Mouse (Mus musculus) CH12.LX (cell line): ENCODE data around the gene Arpp19. TPM values are rescaled to one million over a fixed set of nuclear protein-coding genes. Genes with fewer than 3 reads are reported as not detected.

ENCODE experiments used
- DNase-seq: peaks from one replicate; pipeline ENCODE4 v3.0.0-alpha.2; 2013; ENCODE audit errors: extremely low read depth
- H3K27ac ChIP-seq: 2 replicates; pipeline ENCODE4 v1.5.1; 2012; ENCODE audit warnings: low read depth, mild to moderate bottlenecking, control low read depth, moderate library complexity; ENCODE audit not compliant: insufficient read depth
- H3K27me3 ChIP-seq: replicated peaks from 2 replicates; pipeline ENCODE3; 2012; ENCODE audit warnings: inconsistent platforms
- H3K36me3 ChIP-seq, 2 experiments: replicated peaks in 1 of 2; 2 replicates each; pipeline versions ENCODE3 to v1.6.1; 2012; ENCODE audit warnings: inconsistent platforms in 1 of 2, low read length in 1 of 2, mild to moderate bottlenecking in 1 of 2, mixed read lengths in 1 of 2, moderate library complexity in 1 of 2; ENCODE audit not compliant: control insufficient read depth in 1 of 2, insufficient read depth in 1 of 2
- H3K4me1 ChIP-seq, 2 experiments: 2 replicates each; pipeline ENCODE4 v1.6.1; 2012; ENCODE audit warnings: inconsistent platforms in 1 of 2, moderate library complexity in 1 of 2; ENCODE audit not compliant: insufficient read depth in 2 of 2, control insufficient read depth in 1 of 2
- H3K4me2 ChIP-seq: 2 replicates; pipeline ENCODE4 v1.6.1; 2012; ENCODE audit warnings: low read depth, mild to moderate bottlenecking, control low read depth; ENCODE audit not compliant: poor library complexity, insufficient read depth, severe bottlenecking
- H3K4me3 ChIP-seq, 3 experiments: fragments of 150-350 bp in 1 of 3; sonication (generic) in 1 of 3; replicated peaks in 1 of 3; 2 replicates each; pipeline versions ENCODE3 to v1.5.1; 2011 to 2012; ENCODE audit warnings: low read depth in 2 of 3, low read length in 2 of 3, mild to moderate bottlenecking in 2 of 3, moderate library complexity in 2 of 3, control low read depth in 1 of 3, improper control_type of control experiment in 1 of 3, inconsistent platforms in 1 of 3, mixed read lengths in 1 of 3; ENCODE audit not compliant: poor library complexity in 1 of 3
- H3K79me2 ChIP-seq: replicated peaks from 2 replicates; pipeline ENCODE4 v1.6.1; 2012; ENCODE audit warnings: mild to moderate bottlenecking, moderate library complexity; ENCODE audit not compliant: control insufficient read depth, poor library complexity, insufficient read depth, severe bottlenecking; ENCODE audit errors: extremely low read depth
- H3K9ac ChIP-seq: 2 replicates; pipeline ENCODE4 v1.6.1; 2012; ENCODE audit warnings: low read depth, mild to moderate bottlenecking, control low read depth, moderate library complexity; ENCODE audit not compliant: insufficient read depth
- H3K9me3 ChIP-seq: replicated peaks from 2 replicates; pipeline ENCODE3; 2012; ENCODE audit warnings: low read length, inconsistent platforms, mixed read lengths
- CTCF ChIP-seq, 2 experiments: IDR thresholded peaks in 1 of 2; conservative IDR thresholded peaks in 1 of 2; 2 replicates each; pipeline ENCODE4 v1.5.1; 2011 to 2012; ENCODE audit warnings: low read depth in 2 of 2, low read length in 2 of 2, improper control_type of control experiment in 1 of 2, inconsistent platforms in 1 of 2, mild to moderate bottlenecking in 1 of 2, moderate library complexity in 1 of 2
- EP300 ChIP-seq: IDR thresholded peaks from 2 replicates; pipeline ENCODE4 v1.6.1; 2011; ENCODE audit warnings: low read length, improper control_type of control experiment
- ETS1 ChIP-seq: conservative IDR thresholded peaks from 2 replicates; pipeline ENCODE4 v1.6.1; 2012; ENCODE audit warnings: low read depth, mild to moderate bottlenecking, inconsistent platforms, low read length, improper control_type of control experiment, moderate library complexity
- GABPA ChIP-seq: IDR thresholded peaks from 2 replicates; pipeline ENCODE4 v1.6.1; 2012; ENCODE audit warnings: low read depth, low read length, improper control_type of control experiment, inconsistent platforms; ENCODE audit not compliant: insufficient replicate concordance
- HCFC1 ChIP-seq: IDR thresholded peaks from 2 replicates; pipeline ENCODE4 v1.6.1; 2012; ENCODE audit warnings: low read depth, mild to moderate bottlenecking, inconsistent platforms, low read length, improper control_type of control experiment
- MYC ChIP-seq: IDR thresholded peaks from 2 replicates; pipeline ENCODE4 v1.6.1; 2011; ENCODE audit warnings: low read depth, mild to moderate bottlenecking, improper control_type of control experiment, low read length
- NRF1 ChIP-seq: IDR thresholded peaks from 2 replicates; pipeline ENCODE4 v1.6.1; 2014; ENCODE audit warnings: low read depth, mild to moderate bottlenecking, inconsistent platforms, low read length, improper control_type of control experiment, moderate library complexity
- POLR2A ChIP-seq: IDR thresholded peaks from 2 replicates; pipeline ENCODE4 v1.6.1; 2011; ENCODE audit warnings: low read depth, mild to moderate bottlenecking, improper control_type of control experiment, low read length
- POLR2AphosphoS2 ChIP-seq: IDR thresholded peaks from 2 replicates; pipeline ENCODE4 v1.6.1; 2011; ENCODE audit warnings: low read depth, low read length, improper control_type of control experiment
- RAD21 ChIP-seq: IDR thresholded peaks from 2 replicates; pipeline ENCODE4 v1.6.1; 2011; ENCODE audit warnings: low read depth, mild to moderate bottlenecking, low read length, improper control_type of control experiment, moderate library complexity
- RCOR1 ChIP-seq: conservative IDR thresholded peaks from 2 replicates; pipeline ENCODE4 v1.6.1; 2012; ENCODE audit warnings: low read depth, mild to moderate bottlenecking, inconsistent platforms, low read length, improper control_type of control experiment
- SIN3A ChIP-seq: IDR thresholded peaks from 2 replicates; pipeline ENCODE4 v1.6.1; 2012; ENCODE audit warnings: low read length, improper control_type of control experiment, inconsistent platforms
- TBP ChIP-seq: conservative IDR thresholded peaks from 2 replicates; pipeline ENCODE4 v1.6.1; 2011; ENCODE audit warnings: low read depth, low read length, improper control_type of control experiment
- TCF12 ChIP-seq: IDR thresholded peaks from 2 replicates; pipeline ENCODE4 v1.6.1; 2014; ENCODE audit warnings: low read depth, mild to moderate bottlenecking, inconsistent platforms, low read length, improper control_type of control experiment
- UBTF ChIP-seq: IDR thresholded peaks from 2 replicates; pipeline ENCODE4 v1.6.1; 2012; ENCODE audit warnings: low read depth, mild to moderate bottlenecking, inconsistent platforms, low read length, improper control_type of control experiment, moderate library complexity
- USF2 ChIP-seq: conservative IDR thresholded peaks from 2 replicates; pipeline ENCODE4 v1.6.1; 2011; ENCODE audit warnings: low read depth, low read length, improper control_type of control experiment
- ZC3H11A ChIP-seq: IDR thresholded peaks from 2 replicates; pipeline ENCODE4 v1.6.1; 2012; ENCODE audit warnings: low read depth, mild to moderate bottlenecking, inconsistent platforms, low read length, improper control_type of control experiment
- ZMIZ1 ChIP-seq: IDR thresholded peaks from 2 replicates; pipeline ENCODE4 v1.6.1; 2012; ENCODE audit warnings: low read depth, mild to moderate bottlenecking, inconsistent platforms, low read length, improper control_type of control experiment
- ZNF384 ChIP-seq: IDR thresholded peaks from 2 replicates; pipeline ENCODE4 v1.6.1; 2012; ENCODE audit warnings: low read depth, low read length, improper control_type of control experiment, inconsistent platforms
- dilution Hi-C: fragments of 300-500 bp; cut with MboI; formaldehyde crosslinking; loops from 2 replicates; pipeline ENCODE4 v1.14.3; 2020; ENCODE audit warnings: low sequenced_read_pairs; ENCODE audit not compliant: extremely low pct_unique_long_range_greater_than_20kb, extremely low pct_ligation_motif_present
- in situ Hi-C: fragments of 300-500 bp; cut with MboI; formaldehyde crosslinking; loops from 3 replicates; pipeline ENCODE4 v1.14.3; 2019; ENCODE audit warnings: low sequenced_read_pairs, low pct_ligation_motif_present, low pct_unique_long_range_greater_than_20kb, mixed read lengths
- polyA plus RNA-seq: library from polyadenylated mRNA; unstranded; fragments of >175 nt; gene quantifications from 2 replicates; pipeline ENCODE4 v1.2.1, GENCODE M21; 2012; ENCODE audit warnings: low read depth; ENCODE audit not compliant: insufficient read length
- total RNA-seq, 2 experiments: library from RNA; depleted of rRNA; stranded (reverse); fragments of 300-350 nt in 1 of 2; fragments of >200 nt in 1 of 2; gene quantifications; 2 replicates each; pipeline ENCODE4 v1.2.3; 2012 to 2014

The Arpp19 gene
- total and polyA plus RNA-seq, 3 experiments: 194 to 479 (median 244) TPM

GRCm38 (mm10) chr9:75047079-75047478 lies 9.7 kb downstream of the Arpp19 start:
- DNase-seq: no peak
- TF ChIP-seq TBP: no peak
- no peak for TF ChIP-seq EP300
- no peak for TF ChIP-seq HCFC1
- TF ChIP-seq SIN3A: no peak
- TF ChIP-seq CTCF (conservative IDR thresholded peaks at IDR 0.05 in 1 of 2, IDR thresholded peaks at IDR 0.05 in 1 of 2; ENCODE audit: low read depth in 2 of 2, low read length in 2 of 2): no peak
- no peak for TF ChIP-seq POLR2A
- TF ChIP-seq POLR2AphosphoS2: no peak
- TF ChIP-seq GABPA: no peak
- TF ChIP-seq, all 38 proteins: peak for 0
- Histone ChIP-seq H3K4me2 (no peak overlapping the region), H3K27ac (no peak overlapping the region), H3K36me3 (peaks cover 26 to 66% of the 10 kb centered on the region in 2 experiments), H3K9ac (no peak overlapping the region), H3K9me3 (no peaks in the 10 kb centered on the region), H3K27me3 (no peaks in the 10 kb centered on the region), H3K79me2 (peaks cover 76% of the 10 kb centered on the region), H3K4me3 (no peak overlapping the region), H3K4me1 (peaks cover 8 to 60% of the 10 kb centered on the region in 2 experiments; a peak in 3 of 4 replicates)
- dilution Hi-C loops (no loop called here), in situ Hi-C loops (no loop called here)

- in situ Hi-C loops (no loop called here), dilution Hi-C loops (no loop called here)
- peaks cover 62% of the 10 kb centered on the region for H3K79me2 ChIP-seq
- H3K9me3 ChIP-seq: no peaks in the 10 kb centered on the region
- no peaks in the 10 kb centered on the region for H3K27me3 ChIP-seq
- H3K36me3 ChIP-seq: peaks cover 22 to 58% of the 10 kb centered on the region in 2 experiments
- H3K4me1 ChIP-seq: peaks cover 8 to 44% of the 10 kb centered on the region in 2 experiments; a peak in 3 of 4 replicates
- no peak overlapping the region for H3K9ac ChIP-seq
- no peak overlapping the region for H3K4me2 ChIP-seq
- no peak for TF ChIP-seq ZC3H11A
- TF ChIP-seq ZMIZ1: no peak
- no peak for TF ChIP-seq ETS1
- no peak for TF ChIP-seq UBTF
- no peak for TF ChIP-seq RCOR1
- TF ChIP-seq USF2: no peak
- TF ChIP-seq EP300: no peak
- no peak for TF ChIP-seq RAD21
- no peak for TF ChIP-seq NRF1
- TF ChIP-seq TCF12: no peak
- TF ChIP-seq MYC: no peak
- TF ChIP-seq HCFC1: no peak
- TF ChIP-seq ZNF384: no peak
- H3K27ac ChIP-seq: no peak overlapping the region
- DNase-seq: no peak
- no peak overlapping the region for H3K4me3 ChIP-seq
Measured at GRCm38 (mm10) chr9:75049100-75049499, 11.7 kb downstream of the Arpp19 start.
